Mouse (Mus musculus) lung, postnatal 4 days (tissue): ENCODE results near the gene Fam57b.
A peak's percentile ranks its signal among the peaks of the same experiment; 100 is the strongest.

Source experiments
- DNase-seq, 2 experiments: peaks; one replicate each; pipeline ENCODE4 v3.0.0; 2021

Fam57b gene

GRCm38 (mm10) chr7:126832036-126832598 lies 34.6 kb downstream of the Fam57b start:
- peak; percentile 78 to 86 for DNase-seq

- no peak for DNase-seq
Observed at GRCm38 (mm10) chr7:126833294-126833693, 35.8 kb downstream of the Fam57b start.

DNA sequence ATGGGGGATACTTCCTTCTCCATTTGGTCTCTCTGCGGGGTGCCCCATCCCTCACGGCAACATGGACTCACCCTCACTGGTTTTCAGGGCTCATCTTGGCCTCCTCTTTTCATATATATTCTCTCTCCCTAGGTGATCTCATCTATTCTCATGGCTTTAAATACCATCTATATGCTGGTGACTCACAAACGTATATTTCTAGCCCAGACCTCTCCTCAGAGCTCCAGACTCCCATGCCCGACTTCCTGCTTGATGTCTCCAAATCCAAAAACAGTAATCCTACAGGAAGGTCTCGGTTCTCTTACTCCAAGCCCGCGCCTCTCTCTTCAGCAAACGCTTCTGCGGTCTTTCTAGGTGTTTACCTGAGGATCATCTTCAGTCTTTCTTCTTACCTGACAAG lies 45.8 kb downstream of the Fam57b start:
- no peak for DNase-seq

- no peak for DNase-seq
Observed at GRCm38 (mm10) chr7:126845516-126845915, 48.0 kb downstream of the Fam57b start.

GRCm38 (mm10) chr7:126847116-126847420 lies 49.6 kb downstream of the Fam57b start, which contains the start of gene Doc2a:
Gene Doc2a (plus strand): TSS chr7:126847416.
- DNase-seq: no peak

GRCm38 (mm10) chr7:126847421-126848398 lies 50.2 kb downstream of the Fam57b start:
- DNase-seq: no peak

DNA sequence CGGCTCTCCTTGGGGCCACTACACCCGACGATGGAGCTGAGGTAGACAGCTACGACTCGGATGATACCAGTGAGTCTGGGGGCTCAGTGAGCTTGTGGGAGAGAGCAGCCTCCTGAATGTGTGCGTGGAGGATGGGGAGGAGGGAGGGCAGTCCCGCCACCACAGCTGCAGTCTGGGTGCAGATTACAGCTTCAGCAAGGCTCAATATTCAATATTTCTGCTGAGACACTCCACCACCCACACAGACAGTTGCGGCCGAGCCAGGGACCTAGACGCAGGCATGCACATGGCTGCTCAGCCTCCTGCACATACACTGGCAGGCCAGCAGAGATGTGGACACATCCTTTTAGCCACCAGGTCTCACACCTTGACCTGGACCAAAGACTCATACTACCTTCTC lies 51.3 kb downstream of the Fam57b start:
- DNase-seq: no peak

DNA sequence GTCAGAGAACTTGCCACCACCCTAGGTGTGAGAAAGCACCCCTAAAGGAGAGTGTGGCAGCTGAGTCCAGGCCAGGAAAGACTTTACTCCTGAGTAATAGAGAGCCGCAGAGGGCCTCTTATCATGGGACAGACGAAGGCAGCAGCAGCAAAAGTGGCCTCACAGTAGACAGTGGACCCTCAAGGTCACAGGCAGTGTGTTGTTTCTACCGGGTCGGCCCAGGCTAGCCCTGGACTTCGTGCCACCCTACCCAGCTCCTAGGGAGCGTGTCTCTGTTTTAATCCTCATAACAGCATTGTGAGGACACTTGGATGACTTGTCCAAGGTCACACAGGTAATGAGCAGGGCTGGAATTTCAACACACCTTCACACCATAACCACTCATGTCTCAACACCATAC lies 52.7 kb downstream of the Fam57b start:
- no peak for DNase-seq

DNA sequence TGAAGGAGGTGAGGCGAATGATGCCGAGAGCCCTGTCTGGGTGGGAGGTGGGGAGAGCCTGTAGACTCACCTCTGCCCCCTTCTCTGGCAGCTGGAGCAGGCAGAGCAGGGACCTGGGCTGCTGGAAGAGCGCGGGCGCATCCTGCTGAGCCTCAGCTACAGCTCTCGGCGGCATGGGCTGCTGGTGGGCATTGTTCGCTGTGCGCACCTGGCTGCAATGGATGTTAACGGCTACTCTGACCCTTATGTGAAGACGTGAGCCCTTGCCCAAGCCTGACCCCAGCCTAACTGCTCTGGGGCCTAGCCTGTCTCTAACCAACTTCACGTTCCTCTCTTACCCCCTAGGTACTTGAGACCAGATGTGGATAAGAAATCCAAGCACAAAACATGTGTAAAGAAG lies 53.7 kb downstream of the Fam57b start:
- peak in 1 of 2 experiments; percentile 19 for DNase-seq

GRCm38 (mm10) chr7:126853454-126853853 lies 56.0 kb downstream of the Fam57b start:
- peak in 1 of 2 experiments; percentile 36 for DNase-seq

DNA sequence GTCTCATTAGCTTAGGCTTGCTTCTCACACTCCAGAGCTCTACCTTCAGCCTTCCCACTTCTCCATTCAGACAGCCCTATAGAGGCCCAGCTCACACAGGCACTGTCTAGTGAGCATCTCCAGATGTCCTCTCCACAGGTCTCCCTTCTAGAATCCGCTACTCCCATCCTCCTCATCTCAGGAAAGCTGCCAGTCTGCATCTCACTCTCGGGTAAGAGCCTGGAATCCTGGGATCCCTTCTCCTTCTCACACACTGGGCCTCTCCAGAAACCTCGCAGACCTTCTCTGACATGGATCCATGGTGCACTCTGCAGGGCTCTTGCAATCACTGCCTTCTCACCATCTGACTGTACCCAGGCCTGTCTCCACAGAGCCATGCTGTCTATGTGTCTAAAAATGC lies 58.2 kb downstream of the Fam57b start:
- DNase-seq: no peak

DNA sequence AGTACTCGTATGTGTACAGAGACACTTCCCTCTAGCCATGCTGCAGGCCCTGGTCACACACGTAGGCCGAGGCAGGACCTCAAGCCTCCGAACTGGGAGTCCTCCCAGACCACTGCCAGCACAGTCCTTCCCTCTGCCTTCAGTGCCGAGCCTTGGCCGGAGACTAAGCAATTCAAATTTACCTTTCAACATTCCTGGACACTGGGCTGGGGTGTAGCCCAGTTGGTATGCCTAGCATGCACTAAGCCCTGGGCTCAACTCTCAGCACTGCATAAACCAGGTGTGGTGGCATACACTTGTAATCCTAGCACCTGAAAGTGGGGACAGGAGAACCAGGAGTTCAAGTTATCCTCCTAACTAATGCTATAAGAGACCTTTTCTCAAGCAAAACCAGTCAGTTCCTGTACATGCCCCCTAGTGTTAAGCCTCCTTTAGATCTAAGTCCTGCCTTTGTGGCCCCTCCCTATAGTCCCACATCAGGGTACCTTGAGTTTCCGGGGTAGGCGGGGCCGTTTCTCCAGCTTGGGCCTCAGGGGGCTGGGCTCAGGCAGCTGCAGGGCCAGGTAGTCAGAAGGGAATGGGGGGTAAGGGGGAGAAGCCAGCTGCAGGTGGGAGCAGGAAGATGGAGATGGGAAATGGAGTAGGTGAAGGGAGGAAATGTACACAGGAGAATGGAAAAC lies 59.4 kb downstream of the Fam57b start:
- peak in 1 of 2 experiments; percentile 72 for DNase-seq

DNA sequence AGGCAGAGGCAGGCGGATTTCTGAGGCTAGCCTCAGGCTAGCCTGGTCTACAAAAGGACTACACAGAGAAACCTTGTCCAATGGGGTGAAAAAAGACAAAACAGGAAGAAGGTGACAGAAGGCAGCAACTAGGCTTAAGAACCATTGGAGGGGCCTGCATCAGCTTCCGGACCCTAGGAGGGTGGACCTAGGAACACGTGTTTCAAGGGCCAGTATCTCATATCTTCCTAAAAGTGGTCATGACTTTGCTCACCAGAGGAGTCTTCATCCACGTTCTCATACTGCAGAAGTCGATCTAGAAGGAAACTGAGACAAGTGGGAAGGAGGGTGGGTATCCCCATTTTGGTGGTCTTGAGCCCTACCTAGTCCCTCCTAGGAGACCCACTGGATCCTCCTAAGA lies 63.5 kb downstream of the Fam57b start:
- no peak for DNase-seq

- DNase-seq: peak; percentile 96
Observed at GRCm38 (mm10) chr7:126861429-126862130, 64.1 kb downstream of the Fam57b start, which contains the start of gene Hirip3. Gene Hirip3 (plus strand): TSS chr7:126861972.

GRCm38 (mm10) chr7:126862147-126862784 lies 64.8 kb downstream of the Fam57b start, which contains the start of gene Ino80e:
Gene Ino80e (minus strand): TSS chr7:126862377.
- peak; percentile 93 to 94 for DNase-seq

GRCm38 (mm10) chr7:126863791-126864190 lies 66.3 kb downstream of the Fam57b start:
- no peak for DNase-seq

- no peak for DNase-seq
Observed at GRCm38 (mm10) chr7:126867534-126867933, 70.1 kb downstream of the Fam57b start.

DNA sequence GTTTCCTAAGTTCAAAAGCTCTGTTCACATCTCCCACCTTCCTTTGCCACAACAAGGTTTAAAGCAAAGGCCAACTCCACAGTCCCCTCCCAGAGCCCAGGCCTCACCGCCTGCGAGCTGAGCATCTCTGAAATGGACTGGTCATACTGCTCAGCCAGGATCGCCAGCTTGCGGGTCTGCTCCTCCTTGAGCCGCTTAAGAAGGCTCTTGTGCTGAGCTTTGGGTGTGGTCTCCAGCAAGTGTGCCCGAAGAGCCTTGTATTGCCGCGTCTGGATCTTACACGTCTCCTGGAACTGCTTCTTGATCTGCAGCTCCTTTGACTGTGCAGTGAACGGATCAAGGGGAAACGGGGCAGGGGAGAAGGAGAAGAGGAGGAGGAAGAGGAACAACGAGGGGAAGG lies 70.5 kb downstream of the Fam57b start:
- DNase-seq: peak in 1 of 2 experiments; percentile 59

GRCm38 (mm10) chr7:126869780-126870519 lies 72.5 kb downstream of the Fam57b start:
- no peak for DNase-seq

- DNase-seq: no peak
Observed at GRCm38 (mm10) chr7:126870520-126870891, 73.0 kb downstream of the Fam57b start.

DNA sequence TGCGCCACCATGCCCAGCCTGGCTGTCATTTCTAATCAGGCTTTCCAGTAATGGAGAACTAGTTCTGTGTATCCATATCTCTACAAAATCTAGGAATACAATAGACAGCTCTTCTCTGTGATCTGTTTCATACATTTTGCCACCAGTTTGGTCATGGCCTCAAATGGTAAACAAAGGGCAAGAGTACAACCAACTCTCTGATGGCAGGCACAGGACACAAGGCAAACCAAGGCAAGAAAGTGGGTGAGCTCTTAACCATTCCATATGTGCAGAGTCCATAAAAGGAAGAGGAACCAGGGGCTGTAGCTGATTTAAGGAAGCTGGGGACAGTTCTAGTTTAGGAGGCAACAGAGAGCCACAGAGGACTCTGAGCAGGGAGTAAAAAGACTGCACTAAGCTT lies 79.8 kb downstream of the Fam57b start:
- DNase-seq: no peak
